Mouse (Mus musculus) layer of hippocampus, adult 2 months (tissue): ENCODE measurements around the gene Iqub. TPM values are rescaled to one million over a fixed set of nuclear protein-coding genes. Genes with fewer than 3 reads are reported as not detected.

ENCODE experiments used
- DNase-seq, 2 experiments: peaks; one replicate each; pipeline ENCODE4 v3.0.0; 2022; ENCODE audit warnings: low spot score in 2 of 2
- H3K27ac ChIP-seq: fragments of 200-600 bp; 2 replicates; pipeline ENCODE4 v1.8.1; 2022
- H3K4me3 ChIP-seq: fragments of 200-600 bp; 2 replicates; pipeline ENCODE4 v1.8.1; 2022; ENCODE audit warnings: mild to moderate bottlenecking
- CTCF ChIP-seq: fragments of 200-600 bp; conservative IDR thresholded peaks from 2 replicates; pipeline ENCODE4 v1.8.1; 2022; ENCODE audit warnings: antibody characterized with exemption, mild to moderate bottlenecking, moderate library complexity
- total RNA-seq, 2 experiments: library from RNA; stranded (reverse); gene quantifications; 2 replicates each; pipeline ENCODE4 v1.2.3; 2021

Gene Iqub
- total RNA-seq, 2 experiments from 2014 or later: 2.7 TPM

DNA sequence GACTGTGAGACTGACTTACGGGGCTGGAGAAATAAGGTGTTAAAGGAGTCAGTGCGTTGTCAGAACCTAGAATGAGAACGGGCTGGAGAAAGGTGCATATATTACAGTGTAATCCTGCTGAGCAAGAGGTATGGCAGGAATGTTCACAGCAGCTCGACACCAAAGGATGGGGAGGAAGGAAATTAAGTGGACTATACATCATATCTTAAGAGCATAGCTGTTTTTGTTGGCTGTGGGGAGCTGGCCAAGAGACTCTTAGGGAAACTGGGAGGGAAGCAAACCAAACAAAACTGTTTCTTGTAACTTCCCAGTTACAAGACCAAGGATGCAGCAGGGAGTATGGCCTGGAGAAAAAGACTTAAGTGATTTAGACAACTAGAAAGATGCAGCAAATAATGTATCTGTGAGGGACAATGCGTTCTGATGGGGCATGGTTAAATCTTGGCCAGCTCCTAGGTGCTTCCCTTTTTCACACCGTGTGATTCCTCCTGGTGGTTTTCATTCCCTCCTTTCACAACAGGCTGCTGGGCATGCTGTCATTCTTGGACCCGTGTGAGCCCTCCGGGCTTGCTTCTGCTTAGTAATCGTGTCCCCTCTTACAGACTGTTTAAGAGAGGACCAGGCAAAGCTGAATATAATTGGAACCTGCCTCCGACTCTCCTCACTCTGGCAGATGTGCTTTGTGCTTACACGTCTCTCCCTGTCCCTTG is 16.0 kb upstream of the Iqub start:
- DNase-seq: no peak
- peak overlapping the region; percentile 42 for H3K4me3 ChIP-seq
- H3K27ac ChIP-seq: 0 out of 2 replicates have a peak overlapping the region, but pooled peaks have one; percentile 23
- no peak for TF ChIP-seq CTCF

GRCm38 (mm10) chr6:24530166-24530565 is 15.3 kb upstream of the Iqub start:
- H3K4me3 ChIP-seq: peak overlapping the region; percentile 42
- peak; percentile 77 for TF ChIP-seq CTCF
- DNase-seq: peak; percentile 47 to 55
- H3K27ac ChIP-seq: 0 out of 2 replicates have a peak overlapping the region, but pooled peaks have one; percentile 23

GRCm38 (mm10) chr6:24528064-24528243 is 13.1 kb upstream of the Iqub start, which contains the start of gene Asb15:
Gene Asb15, plus strand, starts transcription at chr6:24528144.
- no peak for TF ChIP-seq CTCF
- Histone ChIP-seq H3K4me3 (peak within 1 kb of the TSS; percentile 93), H3K27ac (peak within 1 kb of the TSS; percentile 90)
- no peak for DNase-seq

GRCm38 (mm10) chr6:24527155-24528063 is 12.5 kb upstream of the Iqub start, which contains the start of gene Ndufa5:
Gene Ndufa5, minus strand, starts transcription at chr6:24528013.
- TF ChIP-seq CTCF: no peak
- Histone ChIP-seq H3K27ac (peak within 1 kb of the TSS; percentile 90), H3K4me3 (peak within 1 kb of the TSS; percentile 93)
- DNase-seq: peak; percentile 90 to 92

DNA sequence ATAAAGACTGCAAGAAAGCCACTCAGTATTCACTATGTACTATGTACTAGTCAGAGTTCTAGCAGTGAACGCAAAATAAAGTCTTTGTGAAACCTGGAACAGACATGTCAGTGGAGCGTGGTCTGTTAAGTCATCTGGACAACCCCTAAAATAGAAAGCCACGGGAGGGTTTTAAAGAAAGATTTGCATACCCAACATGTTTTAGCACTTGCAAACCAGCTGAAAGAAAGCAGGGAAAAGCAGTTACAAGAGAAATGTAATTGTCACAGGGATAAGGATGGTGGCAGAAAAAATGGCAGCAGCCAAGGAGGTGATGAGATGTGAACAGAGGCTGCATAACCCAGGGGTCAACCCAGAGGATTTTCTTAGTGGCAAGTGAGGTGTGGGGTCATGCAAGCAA is 10.8 kb upstream of the Iqub start:
- peak overlapping the region; percentile 93; the same call in 1 of the 2 replicates for H3K4me3 ChIP-seq
- no peak overlapping the region for H3K27ac ChIP-seq
- no peak for DNase-seq
- no peak for TF ChIP-seq CTCF

DNA sequence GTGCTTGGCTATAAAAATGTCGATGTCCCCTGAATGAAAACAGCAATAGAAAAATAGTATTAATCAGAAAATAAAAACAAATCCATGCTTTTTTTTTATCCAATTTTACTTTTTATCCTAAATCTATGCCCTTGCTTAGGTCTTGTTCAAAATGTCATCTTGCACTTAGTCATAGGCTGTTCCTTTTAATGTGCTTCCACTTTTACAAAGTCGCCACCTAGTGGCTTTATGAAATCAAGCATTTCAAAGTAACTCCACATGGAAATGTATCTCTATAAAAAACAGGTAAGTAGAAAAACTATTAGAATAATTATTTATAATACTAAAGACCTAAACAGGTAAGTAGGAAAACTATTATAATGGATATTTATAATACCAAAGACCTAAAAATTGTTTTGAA is 1.3 kb upstream of the Iqub start:
- peak overlapping the region; percentile 90 for H3K27ac ChIP-seq
- H3K4me3 ChIP-seq: no peak overlapping the region
- peak in 1 of 2 experiments; percentile 55 for DNase-seq
- TF ChIP-seq CTCF: peak; percentile 86

- Histone ChIP-seq H3K27ac (no peak overlapping the region), H3K4me3 (no peak overlapping the region)
- TF ChIP-seq CTCF: no peak
- DNase-seq: no peak
Measured at GRCm38 (mm10) chr6:24504141-24504540, 10.7 kb downstream of the Iqub start.

DNA sequence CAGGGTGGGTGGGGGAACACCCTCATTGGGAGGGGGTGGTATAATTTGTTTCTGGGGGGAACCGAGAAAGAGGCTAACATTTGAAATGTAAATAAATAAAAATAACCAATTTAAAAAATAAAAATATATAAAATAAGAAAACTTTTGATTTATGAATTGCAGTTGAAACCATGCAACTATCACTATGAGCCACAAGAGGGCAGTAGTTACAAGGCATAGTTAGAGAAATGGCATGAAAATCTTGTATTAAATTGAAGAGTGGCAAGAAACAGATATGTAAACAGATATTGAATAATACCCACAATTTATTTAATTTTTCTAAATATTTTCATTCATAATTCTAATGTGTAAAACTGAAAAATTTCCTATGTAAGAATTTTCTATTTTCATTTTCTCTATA is 24.5 kb downstream of the Iqub start:
- peak; percentile 91 for TF ChIP-seq CTCF
- no peak for DNase-seq
- Histone ChIP-seq H3K4me3 (no peak overlapping the region), H3K27ac (no peak overlapping the region)

DNA sequence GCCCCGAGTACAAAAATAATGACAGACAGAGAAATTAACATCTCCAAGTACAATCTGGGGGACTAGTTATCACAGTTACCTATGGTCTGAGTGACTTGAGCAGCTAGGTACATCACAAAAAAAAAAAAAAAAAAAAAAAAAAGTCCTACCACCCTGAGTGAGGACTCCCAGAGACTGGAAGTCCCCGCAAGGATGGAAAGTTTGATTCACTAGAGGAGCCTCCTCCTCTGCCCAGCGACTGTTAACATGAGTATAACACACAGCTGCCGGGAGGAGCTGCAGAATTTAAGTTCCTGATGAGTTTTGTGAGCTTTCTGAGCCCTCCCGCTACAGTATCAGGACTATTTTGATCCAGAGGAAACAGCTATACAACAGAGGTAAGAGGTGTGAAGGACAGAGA is 28.3 kb downstream of the Iqub start:
- TF ChIP-seq CTCF: no peak
- no peak for DNase-seq
- no peak overlapping the region for H3K4me3 ChIP-seq
- no peak overlapping the region for H3K27ac ChIP-seq

GRCm38 (mm10) chr6:24470571-24471132 is 44.2 kb downstream of the Iqub start:
- DNase-seq: peak; percentile 24 to 61
- Histone ChIP-seq H3K27ac (peak overlapping the region; percentile 65), H3K4me3 (no peak overlapping the region)
- no peak for TF ChIP-seq CTCF

DNA sequence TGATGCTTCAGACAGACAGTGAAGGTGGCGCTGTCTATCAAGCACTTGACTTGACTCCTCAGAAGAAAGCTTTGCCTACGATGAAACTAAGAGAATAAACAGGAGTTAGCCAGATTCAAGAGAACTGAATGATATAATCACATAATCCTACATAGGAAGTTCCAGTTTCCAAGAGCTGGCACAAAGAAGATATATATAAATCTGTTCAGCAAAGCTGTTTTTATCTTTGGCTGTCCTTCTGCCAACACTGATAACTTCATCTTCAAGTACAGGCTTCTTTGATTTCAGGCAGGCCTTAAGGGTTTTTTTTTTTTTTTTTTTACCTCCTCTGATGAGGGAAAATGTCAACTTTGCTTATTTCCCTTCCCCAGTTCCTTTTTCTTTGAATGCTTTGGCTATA is 44.7 kb downstream of the Iqub start:
- no peak overlapping the region for H3K4me3 ChIP-seq
- H3K27ac ChIP-seq: peak overlapping the region; percentile 65
- DNase-seq: peak in 1 of 2 experiments; percentile 28
- no peak for TF ChIP-seq CTCF

GRCm38 (mm10) chr6:24456097-24456496 is 58.8 kb downstream of the Iqub start:
- Histone ChIP-seq H3K27ac (no peak overlapping the region), H3K4me3 (no peak overlapping the region)
- DNase-seq: peak; percentile 72 to 86
- peak; percentile 90 for TF ChIP-seq CTCF
